8 mouse cellular contexts compared by ENCODE assay signal in the genomic region with DNA sequence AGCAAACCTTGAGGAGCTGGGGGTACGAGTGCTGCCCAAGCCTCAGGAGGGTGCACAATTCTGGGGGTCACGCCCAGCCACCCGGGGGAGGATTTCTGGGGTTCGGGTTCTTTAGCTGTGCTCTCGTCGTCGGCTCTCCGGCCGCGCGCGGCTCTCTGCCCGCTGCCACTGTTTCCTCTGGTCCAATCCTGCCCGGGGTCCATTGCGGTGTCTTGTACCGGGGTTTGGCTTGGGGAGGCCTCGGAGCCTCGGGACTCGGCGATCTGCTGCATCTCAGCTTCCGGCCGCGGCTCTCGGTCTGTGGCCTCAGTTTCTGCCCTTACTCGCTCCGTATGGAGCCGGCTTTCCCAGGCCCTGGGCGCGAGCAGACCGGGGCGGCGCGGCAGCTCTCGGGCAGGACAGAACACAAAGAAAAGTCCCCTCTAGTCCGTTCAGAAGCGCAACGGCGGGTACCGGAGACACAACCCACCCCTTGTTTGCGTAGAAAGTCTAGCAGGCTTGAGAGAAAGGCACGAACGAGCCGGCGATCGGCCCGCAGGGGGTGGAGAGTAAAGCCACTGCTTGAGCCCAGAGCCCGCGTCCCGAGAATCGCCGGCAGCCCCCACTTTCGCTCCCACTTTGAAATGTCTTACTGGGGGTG. TPM values are rescaled to one million over a fixed set of nuclear protein-coding genes. Genes with fewer than 3 reads are reported as not detected.
DNase-seq lines count a peak whose midpoint lies in the region; ATAC-seq and TF ChIP-seq lines count a peak whose summit lies in the region.

No protein-coding gene starts in this region.

- 0% methylated on average over 52 of the region's 52 CpGs for WGBS in heart, postnatal 0 days
- under 1% methylated on average over 52 of the region's 52 CpGs for WGBS in limb, embryonic 12.5 days

- H3K4me2 ChIP-seq in heart, postnatal 0 days (ENCODE audit: low read depth, low read length) = peak overlapping the region; percentile 97
- H3K4me2 ChIP-seq in limb, embryonic 12.5 days = peak overlapping the region; percentile 97

- no peak for TF ChIP-seq CTCF in ES-Bruce4 (IDR thresholded peaks at IDR 0.05; ENCODE audit: low read depth, low read length)
- no peak for TF ChIP-seq CTCF in heart, postnatal 0 days (IDR thresholded peaks at IDR 0.05; ENCODE audit: low read depth)

- H3K27me3 ChIP-seq in ES-Bruce4 (ENCODE audit: control insufficient read depth, insufficient read depth, low read length, poor library complexity, severe bottlenecking) = peaks cover 16% of the 10 kb centered on the region
- no peaks in the 10 kb centered on the region for H3K27me3 ChIP-seq in heart, postnatal 0 days (ENCODE audit: control insufficient read depth, insufficient read depth, low read length)
- H3K27me3 ChIP-seq in limb, embryonic 12.5 days = no peaks in the 10 kb centered on the region

- no peaks in the 10 kb centered on the region for H3K9me3 ChIP-seq in ES-Bruce4 (replicated peaks; ENCODE audit: control insufficient read depth, insufficient read depth, low read length, poor library complexity, severe bottlenecking)
- H3K9me3 ChIP-seq in heart, postnatal 0 days (replicated peaks; ENCODE audit: control insufficient read depth, low read length) = no peaks in the 10 kb centered on the region
- no peaks in the 10 kb centered on the region for H3K9me3 ChIP-seq in limb, embryonic 12.5 days

- no peak for TF ChIP-seq POLR2A in ES-Bruce4 (IDR thresholded peaks at IDR 0.05; ENCODE audit: insufficient read depth, low read length)

- H3K27ac ChIP-seq in ES-Bruce4 (ENCODE audit: insufficient read depth, low read length) = no peak overlapping the region
- peak overlapping the region; percentile 88 for H3K27ac ChIP-seq in heart, postnatal 0 days (ENCODE audit: low read depth)
- peak overlapping the region; percentile 95 for H3K27ac ChIP-seq in limb, embryonic 12.5 days

- no peak for ATAC-seq in heart, postnatal 0 days (ENCODE audit: insufficient read depth, low read depth)
- no peak for ATAC-seq in limb, embryonic 12.5 days (ENCODE audit: insufficient number of reproducible peaks, insufficient read depth, low FRiP score, low TSS enrichment, low read depth)
- ATAC-seq in monocyte, adult 5-6 weeks (replicated peaks; ENCODE audit: insufficient number of reproducible peaks, low FRiP score, low TSS enrichment, poor library complexity, severe bottlenecking) = no peak

- H3K4me3 ChIP-seq in ES-Bruce4 (ENCODE audit: low read depth, low read length) = peak overlapping the region; percentile 63
- peak overlapping the region; percentile 85 for H3K4me3 ChIP-seq in heart, postnatal 0 days (ENCODE audit: low read depth, low read length)
- H3K4me3 ChIP-seq in limb, embryonic 12.5 days (replicated peaks) = peak overlapping the region; percentile 92

- TF ChIP-seq EP300 in ES-Bruce4 (IDR thresholded peaks at IDR 0.05; ENCODE audit: insufficient read depth, low read depth, low read length) = no peak
- no peak for TF ChIP-seq EP300 in heart, postnatal 0 days (IDR thresholded peaks at IDR 0.05; ENCODE audit: low read depth)

- intact Hi-C loops in gastrocnemius, postnatal 14 days (cut with DNase I; ENCODE audit: low total_unique reads) = no loop called here

- peak overlapping the region; percentile 96 for H3K9ac ChIP-seq in ES-Bruce4 (ENCODE audit: low read depth, poor library complexity, severe bottlenecking)
- peak overlapping the region; percentile 97 for H3K9ac ChIP-seq in heart, postnatal 0 days (replicated peaks; ENCODE audit: low read depth, low read length)
- H3K9ac ChIP-seq in limb, embryonic 12.5 days (replicated peaks) = peak overlapping the region; percentile 100

- H3K36me3 ChIP-seq in ES-Bruce4 (ENCODE audit: control insufficient read depth, insufficient read depth, low read length, poor library complexity, severe bottlenecking) = 0 out of 2 replicates have a peak, but pooled peaks cover 3% of the 10 kb centered on the region
- no peaks in the 10 kb centered on the region for H3K36me3 ChIP-seq in heart, postnatal 0 days (replicated peaks; ENCODE audit: control insufficient read depth, insufficient read depth, low read length)
- peaks cover 15% of the 10 kb centered on the region for H3K36me3 ChIP-seq in limb, embryonic 12.5 days

- DNase-seq in gastrocnemius, postnatal 14 days = peak; percentile 57
- DNase-seq in gastrocnemius, postnatal 25 days = no peak
- peak; percentile 49 for DNase-seq in embryo, embryonic 10 days (ENCODE audit: low spot score)
- peak; percentile 52 for DNase-seq in heart, postnatal 0 days (ENCODE audit: low spot score)
- peak; percentile 54 for DNase-seq in naive thymus-derived CD4-positive, alpha-beta T cell, adult 2 months (ENCODE audit: low read depth)

- H3K4me1 ChIP-seq in ES-Bruce4 (ENCODE audit: control insufficient read depth, insufficient read depth, low read length) = peaks cover 3% of the 10 kb centered on the region
- H3K4me1 ChIP-seq in heart, postnatal 0 days (ENCODE audit: control insufficient read depth, insufficient read depth) = peaks cover 22% of the 10 kb centered on the region
- H3K4me1 ChIP-seq in limb, embryonic 12.5 days (replicated peaks) = peaks cover 33% of the 10 kb centered on the region

RNA-seq across cellular contexts. Expression of gene Bahcc1, which starts 1.5 kb away (rescaled TPM):
- 1 to 10 TPM; 3.4 to 8.1 TPM for total RNA-seq in gastrocnemius, postnatal 14 days (2021)
- total RNA-seq in gastrocnemius, postnatal 25 days (2021) = 1 to 10 TPM; 3.2 to 4.7 TPM
- polyA plus RNA-seq in ES-Bruce4 (2011; ENCODE audit: insufficient read depth, insufficient read length, low read depth, missing spikeins) = 21.2 and 21.6 TPM in 2 replicates
- 12.2 and 13.1 TPM in 2 replicates for total RNA-seq in heart, postnatal 0 days (2014; rRNA removed; ENCODE audit: low replicate concordance)
- polyA plus RNA-seq in heart, postnatal 0 days (2015; fragmentation: Nextera tagmentation; extraction: Ambion mirVana) = 2.8 and 3.5 TPM in 2 replicates
- 18.3 and 18.5 TPM in 2 replicates for polyA plus RNA-seq in limb, embryonic 12.5 days (2016; fragmentation: Nextera tagmentation; extraction: Ambion mirVana)
- 0.68 to 0.85 TPM (median 0.76 TPM) in 3 replicates for total RNA-seq in monocyte, adult 5-6 weeks (2017)
